Mouse (Mus musculus): Measurements from ENCODE around the gene Farp2. TPM values are rescaled to one million over a fixed set of nuclear protein-coding genes. Genes with fewer than 3 reads are reported as not detected.
"Not testable (repeated sequence)": the region's sequence is repeated elsewhere in the genome, so short reads cannot be mapped to it uniquely, and the experiment has no call there.

Gene Farp2
- polyA plus RNA-seq, 1 experiment from 2014 or later = 4.8 TPM

DNA sequence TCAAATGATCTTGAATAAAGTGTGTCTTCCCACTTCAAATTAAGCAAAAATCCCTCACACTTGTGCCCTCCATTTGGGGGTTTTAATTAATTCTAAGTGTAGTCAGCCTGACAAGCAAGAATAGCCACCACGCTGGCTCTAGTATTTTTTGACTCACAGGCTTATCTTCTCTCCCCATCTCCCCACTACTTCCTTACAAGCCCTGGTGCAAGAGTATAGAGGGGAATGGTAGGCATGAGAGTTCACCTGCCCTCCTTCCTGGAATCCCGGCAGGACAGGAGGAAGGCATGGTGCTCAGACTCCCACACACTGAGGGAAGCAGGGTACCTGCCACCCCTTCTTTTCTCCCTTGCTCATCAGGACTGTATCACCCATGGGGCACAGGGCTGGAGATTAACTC lies 142.4 kb downstream of the Farp2 start:
- 0 out of 2 replicates have a peak, but pooled peaks cover 5% of the 10 kb centered on the region for H3K9me3 ChIP-seq
- H3K36me3 ChIP-seq = no peaks in the 10 kb centered on the region
- H3K27me3 ChIP-seq (ENCODE audit: insufficient read depth, poor library complexity, severe bottlenecking) = no peaks in the 10 kb centered on the region
- 63% methylated on average over 2 of the region's 2 CpGs for WGBS
- H3K4me3 ChIP-seq = no peak overlapping the region
- peaks cover 4% of the 10 kb centered on the region; the same call in 1 of the 2 replicates for H3K4me1 ChIP-seq (replicated peaks)
- no peak overlapping the region for H3K27ac ChIP-seq
- no peak for DNase-seq (ENCODE audit: low spot score)

DNA sequence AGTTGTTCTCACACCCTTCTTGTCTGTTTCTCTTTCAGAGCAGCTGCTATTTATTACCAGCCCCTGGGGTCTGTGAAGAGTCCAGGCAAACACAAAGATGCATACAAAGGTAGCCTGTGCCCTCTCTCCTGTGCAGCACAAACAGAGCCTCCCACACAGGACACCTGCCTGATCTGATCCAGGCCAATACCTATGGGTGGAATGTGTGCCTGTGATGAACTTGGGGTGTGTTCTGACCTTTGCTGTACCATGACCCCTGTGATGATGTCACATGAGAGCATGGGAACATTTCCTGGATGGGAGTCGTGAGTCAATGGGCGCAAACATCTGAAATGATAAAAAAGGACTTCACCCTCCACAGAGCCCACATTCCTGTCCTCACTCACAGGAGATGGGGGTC lies 142.9 kb downstream of the Farp2 start:
- 0 out of 2 replicates have a peak, but pooled peaks cover 5% of the 10 kb centered on the region for H3K9me3 ChIP-seq
- peaks cover 4% of the 10 kb centered on the region; the same call in 1 of the 2 replicates for H3K4me1 ChIP-seq (replicated peaks)
- no peak overlapping the region for H3K4me3 ChIP-seq
- 84% methylated on average over 2 of the region's 2 CpGs for WGBS
- H3K36me3 ChIP-seq = no peaks in the 10 kb centered on the region
- DNase-seq (ENCODE audit: low spot score) = no peak
- no peak overlapping the region for H3K27ac ChIP-seq
- H3K27me3 ChIP-seq (ENCODE audit: insufficient read depth, poor library complexity, severe bottlenecking) = no peaks in the 10 kb centered on the region

DNA sequence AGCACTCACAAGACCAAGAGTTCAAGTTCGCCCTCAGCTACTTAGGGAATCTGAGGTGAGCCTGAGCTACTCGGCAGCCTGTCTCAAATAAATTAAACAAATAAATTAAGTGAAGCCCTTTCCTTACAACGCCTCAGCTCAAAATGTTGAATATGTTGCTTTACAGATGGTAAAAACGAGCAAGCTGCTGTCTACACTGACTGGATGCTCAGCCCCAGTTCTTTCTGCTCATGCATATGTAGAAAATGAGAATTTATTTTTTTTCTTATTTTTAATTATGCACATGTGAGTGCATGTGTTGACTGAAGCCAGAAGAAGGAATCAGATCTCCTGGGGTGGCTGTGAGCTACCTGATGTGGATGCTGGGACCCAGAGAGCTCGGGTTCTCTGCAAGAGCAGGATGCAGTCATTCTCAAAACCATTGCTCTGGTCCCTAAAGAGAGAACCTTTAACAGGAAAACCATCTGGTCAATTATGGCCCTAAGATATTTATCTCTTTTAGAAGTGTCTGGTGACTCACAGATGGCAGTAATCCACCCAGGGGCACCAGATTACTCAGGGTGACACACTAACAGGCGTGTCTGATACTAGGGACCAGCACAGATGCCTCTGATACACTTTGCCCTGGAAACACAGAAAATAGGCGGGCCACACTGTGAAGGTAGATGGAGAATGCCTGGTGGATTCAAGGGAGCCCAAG lies 144.6 kb downstream of the Farp2 start:
- Histone ChIP-seq H3K27me3 (ENCODE audit: insufficient read depth, poor library complexity, severe bottlenecking) (no peaks in the 10 kb centered on the region), H3K4me3 (no peak overlapping the region), H3K9me3 (0 out of 2 replicates have a peak, but pooled peaks cover 5% of the 10 kb centered on the region), H3K36me3 (no peaks in the 10 kb centered on the region), H3K4me1 (replicated peaks) (peaks cover 4% of the 10 kb centered on the region; the same call in 1 of the 2 replicates), H3K27ac (no peak overlapping the region)
- no peak for DNase-seq (ENCODE audit: low spot score)
- 77% methylated on average over 7 of the region's 7 CpGs for WGBS

DNA sequence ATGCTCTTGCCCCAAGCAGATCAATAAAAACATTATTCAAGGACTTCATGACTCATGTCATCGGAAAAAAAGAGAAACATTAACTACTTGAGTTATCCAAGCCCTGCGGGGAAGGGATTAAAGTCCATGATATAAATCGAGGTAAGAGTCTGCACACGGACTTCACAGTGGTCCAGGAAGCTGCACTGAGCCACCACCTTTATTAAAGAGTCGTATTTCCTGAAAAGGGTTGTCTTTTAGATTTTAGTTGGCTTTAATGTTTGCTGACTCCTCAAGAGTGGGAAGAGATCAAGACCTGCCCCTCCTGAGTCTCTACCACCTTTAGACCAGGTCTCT lies 145.1 kb downstream of the Farp2 start:
- Histone ChIP-seq H3K27me3 (ENCODE audit: insufficient read depth, poor library complexity, severe bottlenecking) (no peaks in the 10 kb centered on the region), H3K4me1 (replicated peaks) (peaks cover 4% of the 10 kb centered on the region; the same call in 1 of the 2 replicates), H3K36me3 (no peaks in the 10 kb centered on the region), H3K9me3 (0 out of 2 replicates have a peak, but pooled peaks cover under 1% of the 10 kb centered on the region), H3K4me3 (no peak overlapping the region), H3K27ac (no peak overlapping the region)
- 85% methylated on average over 5 of the region's 5 CpGs for WGBS
- DNase-seq (ENCODE audit: low spot score) = no peak

DNA sequence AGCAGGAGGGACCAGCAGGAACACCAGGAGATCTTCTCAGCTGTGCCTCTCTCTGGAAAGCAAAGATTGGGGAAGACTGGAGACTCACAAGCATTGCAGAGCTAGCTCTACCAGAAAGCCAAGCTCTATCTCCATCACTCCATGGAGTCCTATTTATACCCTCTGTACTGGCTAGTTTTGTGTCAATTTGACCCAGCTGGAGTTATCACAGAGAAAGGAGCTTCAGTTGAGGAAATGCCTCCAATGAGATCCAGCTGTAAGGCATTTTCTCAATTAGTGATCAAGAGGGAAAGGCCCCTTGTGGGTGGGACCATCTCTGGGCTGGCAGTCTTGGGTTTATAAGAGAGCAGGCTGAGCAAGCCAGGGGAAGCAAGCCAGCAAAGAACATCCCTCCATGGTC lies 146.7 kb downstream of the Farp2 start, which contains the start of gene Stk25:
Gene Stk25, minus strand, starts transcription at position 101 of the 400 bp plus-strand sequence.
- DNase-seq (ENCODE audit: low spot score); H3K4me3 ChIP-seq; H3K9me3 ChIP-seq; H3K36me3 ChIP-seq; H3K27me3 ChIP-seq (ENCODE audit: insufficient read depth, poor library complexity, severe bottlenecking); H3K27ac ChIP-seq; H3K4me1 ChIP-seq (replicated peaks): not testable (repeated sequence)

DNA sequence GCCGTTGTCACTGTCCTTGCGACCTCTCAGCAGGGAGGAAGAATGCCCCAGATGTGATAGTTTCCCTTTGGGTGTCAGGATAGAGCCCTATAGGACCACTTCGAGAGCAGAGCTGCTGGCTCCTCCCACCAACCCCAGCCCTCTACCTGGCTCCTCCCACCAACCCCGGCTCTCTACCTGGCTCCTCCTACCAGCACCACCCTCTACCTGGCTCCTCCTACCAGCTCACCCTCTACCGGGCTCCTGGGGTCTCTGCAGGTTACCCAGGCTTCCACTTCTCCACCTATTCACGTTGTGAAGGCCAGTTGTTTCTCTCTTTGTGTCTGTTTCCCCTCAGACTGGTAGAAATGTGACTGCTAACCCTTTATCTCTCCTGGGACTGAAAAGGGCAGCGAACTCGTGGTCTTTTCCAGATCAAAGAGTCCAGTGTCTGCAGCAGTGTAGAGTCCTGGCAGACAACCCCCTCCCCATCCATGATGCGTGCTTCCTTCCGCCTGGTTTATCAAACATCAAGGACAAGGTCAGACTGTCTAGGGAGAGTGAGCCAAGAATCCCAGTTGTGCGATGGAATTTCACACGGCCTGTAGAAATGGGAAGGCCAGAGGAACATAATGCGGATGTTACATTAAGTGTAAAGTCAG lies 156.0 kb downstream of the Farp2 start:
- peaks cover 3% of the 10 kb centered on the region; the same call in 1 of the 2 replicates for H3K27me3 ChIP-seq (ENCODE audit: insufficient read depth, poor library complexity, severe bottlenecking)
- peaks cover 23% of the 10 kb centered on the region for H3K4me1 ChIP-seq (replicated peaks)
- no peaks in the 10 kb centered on the region for H3K9me3 ChIP-seq
- 26% methylated on average over 13 of the region's 13 CpGs for WGBS
- DNase-seq (ENCODE audit: low spot score) = peak; percentile 36
- peak overlapping the region; percentile 90; the same call in 1 of the 2 replicates for H3K27ac ChIP-seq
- peak overlapping the region; percentile 12; the same call in 1 of the 2 replicates for H3K4me3 ChIP-seq
- no peaks in the 10 kb centered on the region for H3K36me3 ChIP-seq

DNA sequence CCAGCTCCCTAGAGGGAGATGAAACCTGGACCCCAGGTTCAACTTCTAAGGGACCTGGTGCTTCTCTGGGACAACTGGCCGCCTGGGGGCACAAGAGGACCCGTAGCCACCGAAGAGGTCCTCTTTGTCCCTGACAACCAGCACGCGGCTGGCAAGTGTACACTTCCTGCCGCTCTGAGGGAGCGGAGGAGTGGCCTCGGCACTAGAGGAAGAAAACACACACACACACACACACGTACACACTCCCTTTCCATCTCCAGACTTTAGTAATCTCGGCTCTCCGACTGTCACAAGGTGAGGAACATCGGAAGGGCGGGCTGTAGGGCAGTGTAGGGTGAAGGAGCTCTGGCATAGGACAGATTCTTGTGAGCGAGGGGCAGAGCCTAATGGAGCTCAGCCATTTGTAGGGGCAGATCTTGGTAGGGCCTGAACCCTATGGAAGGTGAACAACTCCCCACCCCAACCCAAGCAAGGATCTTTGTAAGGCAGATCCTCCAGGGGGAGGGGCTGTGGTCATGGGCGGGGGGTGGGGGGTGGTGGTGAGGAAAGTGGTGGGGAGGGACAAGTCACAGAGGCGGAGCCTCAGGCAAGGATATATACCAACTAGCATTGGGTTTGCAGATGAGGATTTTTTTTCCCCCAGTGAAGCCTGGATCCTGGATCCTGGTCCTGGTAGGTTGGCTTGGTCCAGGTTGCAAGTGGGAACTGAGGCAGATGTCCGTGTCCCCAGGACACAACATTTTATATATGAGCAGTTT lies 157.1 kb downstream of the Farp2 start:
- 9% methylated on average over 17 of the region's 17 CpGs for WGBS
- Histone ChIP-seq H3K9me3 (no peaks in the 10 kb centered on the region), H3K36me3 (no peaks in the 10 kb centered on the region), H3K27ac (peak overlapping the region; percentile 90), H3K4me3 (peak overlapping the region; percentile 54), H3K4me1 (replicated peaks) (peaks cover 23% of the 10 kb centered on the region), H3K27me3 (ENCODE audit: insufficient read depth, poor library complexity, severe bottlenecking) (peaks cover 3% of the 10 kb centered on the region; the same call in 1 of the 2 replicates)
- peak; percentile 82 for DNase-seq (ENCODE audit: low spot score)

DNA sequence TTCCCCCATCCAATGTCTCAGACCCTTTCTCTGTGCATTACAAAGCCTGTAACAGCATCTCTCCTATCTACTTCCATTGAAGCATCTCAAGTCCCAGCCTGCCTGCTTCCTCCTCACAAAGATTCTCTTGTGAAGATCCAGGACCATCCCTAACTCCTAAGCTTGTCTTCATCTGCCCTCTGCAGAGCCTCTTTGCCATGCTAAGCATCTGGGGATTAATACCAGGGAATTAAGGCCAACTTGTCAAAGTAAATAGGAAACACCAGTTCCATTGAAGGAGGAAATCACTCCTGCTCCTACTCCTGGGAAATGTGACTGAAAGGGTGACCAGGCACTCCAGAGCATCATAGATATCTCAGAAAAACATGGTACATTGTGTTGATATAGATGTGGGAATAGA lies 158.1 kb downstream of the Farp2 start:
- H3K9me3 ChIP-seq = no peaks in the 10 kb centered on the region
- H3K4me3 ChIP-seq = no peak overlapping the region
- 0 out of 2 replicates have a peak overlapping the region, but pooled peaks have one; percentile 90 for H3K27ac ChIP-seq

More for the DNA sequence above, 158.1 kb downstream of the Farp2 start:
- Histone ChIP-seq H3K36me3 (no peaks in the 10 kb centered on the region), H3K27me3 (ENCODE audit: insufficient read depth, poor library complexity, severe bottlenecking) (peaks cover 3% of the 10 kb centered on the region; the same call in 1 of the 2 replicates), H3K4me1 (replicated peaks) (peaks cover 23% of the 10 kb centered on the region)
- no peak for DNase-seq (ENCODE audit: low spot score)

Other genes starting within 250 kb of the Farp2 start
- gene Mterf4, start 206.2 kb upstream of the Farp2 start, polyA plus RNA-seq (2016; fragmentation: Nextera tagmentation; extraction: Ambion mirVana) = 33.5 and 37.5 TPM in 2 replicates
- gene Ppp1r7, start 169.2 kb upstream of the Farp2 start, polyA plus RNA-seq (2016; fragmentation: Nextera tagmentation; extraction: Ambion mirVana) = 74.2 and 78.5 TPM in 2 replicates
- 19.7 and 29.7 TPM in 2 replicates for gene Pask, start 168.6 kb upstream of the Farp2 start, polyA plus RNA-seq (2016; fragmentation: Nextera tagmentation; extraction: Ambion mirVana)
- 0.07 and 0.29 TPM in 2 replicates for gene Ano7, start 138.1 kb upstream of the Farp2 start, polyA plus RNA-seq (2016; fragmentation: Nextera tagmentation; extraction: Ambion mirVana)
- 98.3 and 113 TPM in 2 replicates for gene Hdlbp, start 33.3 kb upstream of the Farp2 start, polyA plus RNA-seq (2016; fragmentation: Nextera tagmentation; extraction: Ambion mirVana)
- gene Stk25, start 146.6 kb downstream of the Farp2 start, polyA plus RNA-seq (2016; fragmentation: Nextera tagmentation; extraction: Ambion mirVana) = 177 and 215 TPM in 2 replicates
- gene Bok, start 173.6 kb downstream of the Farp2 start, polyA plus RNA-seq (2016; fragmentation: Nextera tagmentation; extraction: Ambion mirVana) = 38.7 and 41.6 TPM in 2 replicates
- 83.7 and 103 TPM in 2 replicates for gene Atg4b, start 239.4 kb downstream of the Farp2 start, polyA plus RNA-seq (2016; fragmentation: Nextera tagmentation; extraction: Ambion mirVana)
- gene Thap4, start 242.8 kb downstream of the Farp2 start, polyA plus RNA-seq (2016; fragmentation: Nextera tagmentation; extraction: Ambion mirVana) = 40.7 and 48.8 TPM in 2 replicates

All from hindbrain, embryonic 10.5 days (tissue).